Mouse (Mus musculus): ENCODE data around the gene Gnb5. TPM values are rescaled to one million over a fixed set of nuclear protein-coding genes. Genes with fewer than 3 reads are reported as not detected.

Gnb5 gene
- polyA plus RNA-seq, 1 experiment from 2014 or later = 1.2 TPM

DNA sequence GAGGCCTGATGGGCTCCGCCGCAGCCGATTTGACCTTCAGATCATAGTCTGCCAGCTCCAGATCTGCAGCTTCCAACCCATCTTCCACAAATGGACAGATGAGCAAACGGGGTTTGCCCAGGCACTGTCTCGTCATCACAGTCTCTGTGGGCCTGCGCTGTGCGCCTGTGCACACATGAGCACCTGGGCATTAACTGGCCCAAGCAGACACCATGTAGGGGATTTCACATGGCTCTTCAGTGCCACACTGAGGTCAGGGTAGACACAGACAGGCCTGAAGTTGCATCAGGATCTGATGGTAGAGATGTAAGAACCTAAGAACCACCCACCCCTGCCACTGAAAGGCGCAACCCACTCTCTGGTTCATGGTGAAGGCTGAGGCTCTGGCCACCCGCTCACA is 31.0 kb upstream of the Gnb5 start:
- no peaks in the 10 kb centered on the region for H3K9me3 ChIP-seq (replicated peaks)
- H3K27ac ChIP-seq (replicated peaks) = no peak overlapping the region
- WGBS (ENCODE audit: insufficient replicate concordance) = 84% methylated on average over 9 of the region's 9 CpGs
- no peak overlapping the region for H3K9ac ChIP-seq
- no peak overlapping the region for H3K4me3 ChIP-seq (replicated peaks)
- no peaks in the 10 kb centered on the region for H3K4me1 ChIP-seq (replicated peaks)
- 0 out of 2 replicates have a peak, but pooled peaks cover 2% of the 10 kb centered on the region for H3K27me3 ChIP-seq
- ATAC-seq (ENCODE audit: insufficient read depth) = no peak
- H3K4me2 ChIP-seq = no peak overlapping the region
- no peaks in the 10 kb centered on the region for H3K36me3 ChIP-seq (replicated peaks)

DNA sequence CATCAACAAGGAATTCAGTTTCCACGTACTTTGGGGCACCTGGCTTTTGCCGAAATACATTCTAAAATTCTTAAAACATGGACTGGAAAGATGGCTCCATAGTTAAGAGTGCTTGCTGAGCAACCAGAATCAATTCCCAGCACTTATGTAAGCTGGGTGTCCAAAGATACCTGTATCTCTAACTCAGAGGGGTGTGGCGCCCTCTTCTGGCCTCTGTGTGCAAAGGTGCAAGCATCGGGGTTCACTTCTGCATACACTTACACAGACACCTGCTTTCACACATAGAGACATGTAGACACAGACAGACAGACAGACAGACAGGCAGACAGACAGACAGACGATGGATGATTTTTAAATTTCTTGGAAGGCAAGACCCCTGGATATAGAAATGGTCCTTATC is 25.3 kb upstream of the Gnb5 start:
- no peaks in the 10 kb centered on the region for H3K4me1 ChIP-seq (replicated peaks)
- ATAC-seq (ENCODE audit: insufficient read depth) = no peak
- H3K27me3 ChIP-seq = 0 out of 2 replicates have a peak, but pooled peaks cover 10% of the 10 kb centered on the region
- no peak overlapping the region for H3K9ac ChIP-seq
- WGBS (ENCODE audit: insufficient replicate concordance) = 42% methylated on average over 5 of the region's 5 CpGs
- H3K4me3 ChIP-seq (replicated peaks) = no peak overlapping the region
- H3K27ac ChIP-seq (replicated peaks) = no peak overlapping the region
- H3K4me2 ChIP-seq = no peak overlapping the region
- H3K9me3 ChIP-seq (replicated peaks) = no peaks in the 10 kb centered on the region
- H3K36me3 ChIP-seq (replicated peaks) = no peaks in the 10 kb centered on the region

DNA sequence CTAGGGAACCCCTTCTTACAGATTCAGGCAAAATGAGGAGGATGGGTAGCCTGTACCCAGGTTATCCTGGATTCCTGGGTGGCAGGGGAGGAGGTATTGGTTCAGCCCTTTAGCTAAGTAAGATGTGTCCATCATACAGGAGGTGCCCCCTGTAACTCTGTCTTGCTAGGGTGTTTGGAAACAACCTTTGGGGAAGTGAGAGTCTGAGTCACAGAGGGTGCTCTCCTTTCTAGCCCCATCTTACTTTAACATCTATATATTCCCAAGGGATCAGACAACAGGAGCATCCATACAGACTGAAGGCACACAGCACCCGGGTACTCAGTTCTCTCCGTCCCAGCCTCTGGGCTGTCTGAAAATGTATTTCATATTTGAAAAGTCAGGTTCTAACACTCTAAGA is 23.9 kb upstream of the Gnb5 start:
- H3K9me3 ChIP-seq (replicated peaks) = no peaks in the 10 kb centered on the region
- 53% methylated on average over 2 of the region's 2 CpGs for WGBS (ENCODE audit: insufficient replicate concordance)
- no peaks in the 10 kb centered on the region for H3K36me3 ChIP-seq (replicated peaks)
- H3K27ac ChIP-seq (replicated peaks) = no peak overlapping the region
- no peak for ATAC-seq (ENCODE audit: insufficient read depth)
- H3K9ac ChIP-seq = no peak overlapping the region
- no peaks in the 10 kb centered on the region for H3K4me1 ChIP-seq (replicated peaks)
- no peak overlapping the region for H3K4me3 ChIP-seq (replicated peaks)
- H3K4me2 ChIP-seq = no peak overlapping the region
- H3K27me3 ChIP-seq = 0 out of 2 replicates have a peak, but pooled peaks cover 10% of the 10 kb centered on the region

DNA sequence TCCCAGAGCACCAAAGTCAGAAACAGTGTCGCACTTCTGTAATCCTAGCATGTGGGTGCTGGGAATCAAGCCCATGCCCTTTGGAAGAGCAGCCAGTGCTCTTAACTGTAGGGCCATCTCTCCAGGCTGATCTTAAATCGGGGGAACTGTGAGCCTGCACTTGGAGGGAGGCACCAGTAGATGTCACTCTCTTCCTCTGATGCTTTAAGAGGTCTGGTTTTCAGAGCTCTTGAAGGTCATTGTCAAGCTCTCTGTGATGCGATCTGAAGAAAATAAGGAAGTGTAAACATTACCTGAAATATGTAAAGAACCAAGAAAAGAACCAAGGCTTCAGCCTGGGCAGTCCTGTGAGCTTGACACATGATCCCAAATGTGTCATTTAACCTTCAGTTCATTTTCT is 23.3 kb upstream of the Gnb5 start:
- ATAC-seq (ENCODE audit: insufficient read depth) = no peak
- Histone ChIP-seq H3K36me3 (replicated peaks) (no peaks in the 10 kb centered on the region), H3K27me3 (0 out of 2 replicates have a peak, but pooled peaks cover 10% of the 10 kb centered on the region), H3K9me3 (replicated peaks) (no peaks in the 10 kb centered on the region), H3K9ac (no peak overlapping the region), H3K4me1 (replicated peaks) (no peaks in the 10 kb centered on the region), H3K27ac (replicated peaks) (no peak overlapping the region), H3K4me3 (replicated peaks) (no peak overlapping the region), H3K4me2 (no peak overlapping the region)
- WGBS (ENCODE audit: insufficient replicate concordance) = 10% methylated on average over 3 of the region's 3 CpGs

DNA sequence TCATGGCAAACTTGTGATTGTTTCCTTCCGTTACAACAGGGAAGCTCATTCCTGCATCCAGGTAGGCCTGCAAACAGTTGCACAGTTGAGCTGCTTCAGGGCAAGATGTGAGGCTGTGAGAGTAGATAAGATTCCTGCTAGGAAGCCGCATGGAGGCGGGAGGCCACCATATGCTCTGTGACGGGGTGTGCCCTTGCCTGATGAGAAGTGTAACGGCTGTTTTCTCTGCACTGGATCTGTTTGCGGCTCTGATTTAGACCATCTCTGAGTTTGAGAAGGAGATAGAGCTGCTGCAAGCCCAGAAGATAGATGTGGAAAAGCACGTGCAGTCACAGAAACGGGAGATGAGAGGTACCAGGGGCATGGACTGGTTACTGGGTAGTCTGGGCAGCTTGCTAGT is 22.5 kb upstream of the Gnb5 start:
- ATAC-seq (ENCODE audit: insufficient read depth) = no peak
- Histone ChIP-seq H3K9me3 (replicated peaks) (no peaks in the 10 kb centered on the region), H3K4me2 (no peak overlapping the region), H3K4me1 (replicated peaks) (no peaks in the 10 kb centered on the region), H3K9ac (no peak overlapping the region), H3K4me3 (replicated peaks) (no peak overlapping the region), H3K27ac (replicated peaks) (no peak overlapping the region), H3K27me3 (0 out of 2 replicates have a peak, but pooled peaks cover 10% of the 10 kb centered on the region), H3K36me3 (replicated peaks) (no peaks in the 10 kb centered on the region)
- 47% methylated on average over 8 of the region's 8 CpGs for WGBS (ENCODE audit: insufficient replicate concordance)

DNA sequence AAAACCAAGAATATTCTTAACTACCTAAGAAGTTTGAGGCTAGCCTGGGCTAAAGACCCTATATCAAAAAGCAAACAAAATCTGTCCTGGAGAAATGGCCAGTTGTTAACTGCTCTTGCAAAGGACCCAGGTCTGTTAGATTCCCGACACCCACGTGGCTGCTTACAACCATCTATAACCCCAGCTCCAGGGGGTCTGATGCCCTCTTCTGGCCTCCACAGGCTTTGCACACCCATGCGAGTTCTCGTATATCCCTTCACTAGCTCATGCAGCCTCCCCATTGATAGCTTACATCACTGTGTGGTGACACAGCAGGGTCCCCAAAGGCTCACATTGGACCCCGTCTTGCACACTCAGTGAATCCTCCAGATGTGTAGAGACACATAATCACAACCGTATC is 20.7 kb upstream of the Gnb5 start:
- Histone ChIP-seq H3K4me3 (replicated peaks) (no peak overlapping the region), H3K9me3 (replicated peaks) (no peaks in the 10 kb centered on the region), H3K36me3 (replicated peaks) (no peaks in the 10 kb centered on the region), H3K4me2 (no peak overlapping the region), H3K27ac (replicated peaks) (no peak overlapping the region), H3K9ac (no peak overlapping the region), H3K4me1 (replicated peaks) (no peaks in the 10 kb centered on the region), H3K27me3 (0 out of 2 replicates have a peak, but pooled peaks cover 6% of the 10 kb centered on the region)
- 61% methylated on average over 6 of the region's 6 CpGs for WGBS (ENCODE audit: insufficient replicate concordance)
- ATAC-seq (ENCODE audit: insufficient read depth) = no peak

DNA sequence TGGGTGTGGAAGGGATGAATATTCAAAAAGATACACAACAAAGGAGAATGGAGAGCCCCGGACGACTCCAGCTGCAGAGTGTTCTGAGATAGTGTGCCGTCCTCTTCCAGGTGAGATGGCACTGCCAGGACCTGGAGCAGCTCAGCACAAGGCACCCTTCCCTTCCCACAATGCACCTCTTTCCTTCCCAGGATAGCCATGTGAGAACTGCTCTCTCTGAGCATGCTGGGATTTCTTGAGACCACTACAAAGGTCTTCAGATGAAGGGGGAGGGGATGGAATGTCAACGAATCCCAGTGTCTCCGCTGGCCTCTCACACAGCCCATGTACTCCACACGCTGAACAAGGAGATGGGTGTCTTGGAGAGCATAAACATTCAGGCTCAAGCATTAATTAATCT is 18.5 kb upstream of the Gnb5 start:
- WGBS (ENCODE audit: insufficient replicate concordance) = 66% methylated on average over 6 of the region's 6 CpGs
- Histone ChIP-seq H3K4me3 (replicated peaks) (no peak overlapping the region), H3K9me3 (replicated peaks) (no peaks in the 10 kb centered on the region), H3K27ac (replicated peaks) (no peak overlapping the region), H3K27me3 (no peaks in the 10 kb centered on the region), H3K4me2 (no peak overlapping the region), H3K4me1 (replicated peaks) (no peaks in the 10 kb centered on the region), H3K9ac (no peak overlapping the region), H3K36me3 (replicated peaks) (no peaks in the 10 kb centered on the region)
- ATAC-seq (ENCODE audit: insufficient read depth) = no peak

DNA sequence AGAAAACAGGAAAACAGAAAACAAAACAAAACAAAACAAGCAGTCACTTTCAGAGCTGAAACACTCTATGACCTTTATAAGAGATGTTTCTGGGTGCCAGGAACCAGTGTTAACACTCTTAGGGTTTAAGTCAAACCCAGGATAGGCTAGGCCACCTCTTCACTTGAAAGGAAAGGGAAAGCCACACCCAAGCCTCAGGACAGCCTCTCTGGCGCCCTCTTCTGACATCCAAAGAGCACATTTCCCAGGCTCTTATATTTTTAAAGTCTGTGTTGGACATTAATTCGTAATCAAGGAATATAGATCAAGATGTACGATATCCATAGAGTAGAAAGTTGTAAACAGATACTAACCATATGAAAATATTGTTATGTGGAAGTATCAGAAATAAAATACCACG is 16.5 kb upstream of the Gnb5 start:
- Histone ChIP-seq H3K9ac (no peak overlapping the region), H3K4me2 (no peak overlapping the region), H3K36me3 (replicated peaks) (no peaks in the 10 kb centered on the region), H3K9me3 (replicated peaks) (no peaks in the 10 kb centered on the region), H3K4me1 (replicated peaks) (no peaks in the 10 kb centered on the region), H3K27me3 (no peaks in the 10 kb centered on the region), H3K4me3 (replicated peaks) (no peak overlapping the region), H3K27ac (replicated peaks) (no peak overlapping the region)
- 26% methylated on average over 4 of the region's 4 CpGs for WGBS (ENCODE audit: insufficient replicate concordance)
- ATAC-seq (ENCODE audit: insufficient read depth) = no peak

DNA sequence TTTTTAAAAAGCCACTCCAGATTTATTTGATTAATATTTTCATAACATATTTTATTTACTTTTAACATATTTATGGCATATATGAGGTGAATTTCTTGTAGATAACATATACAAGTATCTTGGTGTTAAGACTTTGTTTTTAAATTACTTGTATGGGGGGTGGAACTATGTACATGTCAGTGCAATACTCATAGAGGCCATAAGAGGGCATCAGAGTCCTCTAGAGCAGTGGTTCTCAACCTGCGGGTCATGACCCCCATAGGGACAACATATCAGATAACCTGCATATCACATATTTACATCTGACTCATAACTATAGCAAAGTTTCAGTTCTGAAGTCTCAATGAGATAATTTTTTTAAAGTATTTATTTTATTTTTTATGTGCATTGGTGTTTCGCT is 6.7 kb upstream of the Gnb5 start:
- no peak overlapping the region for H3K4me2 ChIP-seq
- H3K4me1 ChIP-seq (replicated peaks) = no peaks in the 10 kb centered on the region
- no peak for ATAC-seq (ENCODE audit: insufficient read depth)
- H3K36me3 ChIP-seq (replicated peaks) = no peaks in the 10 kb centered on the region
- H3K9ac ChIP-seq = no peak overlapping the region
- H3K27ac ChIP-seq (replicated peaks) = no peak overlapping the region
- no peaks in the 10 kb centered on the region for H3K9me3 ChIP-seq (replicated peaks)
- no peak overlapping the region for H3K4me3 ChIP-seq (replicated peaks)
- 64% methylated on average over 2 of the region's 2 CpGs for WGBS (ENCODE audit: insufficient replicate concordance)
- H3K27me3 ChIP-seq = no peaks in the 10 kb centered on the region

DNA sequence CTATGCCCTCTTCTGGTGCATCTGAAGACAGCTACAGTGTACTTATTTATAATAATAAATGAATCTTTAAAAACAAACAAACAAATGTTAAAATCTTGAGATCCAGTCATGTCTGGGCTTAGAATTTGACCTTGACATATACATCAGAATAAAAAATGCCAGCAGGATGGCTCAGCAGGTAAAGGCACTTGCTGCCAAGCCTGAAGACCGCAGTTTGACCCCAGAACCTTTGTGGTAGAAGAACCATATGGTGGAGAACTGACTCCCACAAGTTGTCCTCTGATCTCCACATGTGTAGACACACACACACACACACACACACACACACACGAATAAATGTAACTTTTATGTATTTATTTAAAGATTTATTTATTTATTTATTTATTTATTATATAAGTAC is 3.1 kb upstream of the Gnb5 start:
- Histone ChIP-seq H3K27me3 (no peaks in the 10 kb centered on the region), H3K4me3 (replicated peaks) (no peak overlapping the region), H3K36me3 (replicated peaks) (no peaks in the 10 kb centered on the region), H3K9ac (no peak overlapping the region), H3K4me1 (replicated peaks) (no peaks in the 10 kb centered on the region), H3K27ac (replicated peaks) (no peak overlapping the region), H3K9me3 (replicated peaks) (no peaks in the 10 kb centered on the region), H3K4me2 (no peak overlapping the region)
- ATAC-seq (ENCODE audit: insufficient read depth) = no peak
- WGBS (ENCODE audit: insufficient replicate concordance) = 47% methylated on average over 2 of the region's 2 CpGs

DNA sequence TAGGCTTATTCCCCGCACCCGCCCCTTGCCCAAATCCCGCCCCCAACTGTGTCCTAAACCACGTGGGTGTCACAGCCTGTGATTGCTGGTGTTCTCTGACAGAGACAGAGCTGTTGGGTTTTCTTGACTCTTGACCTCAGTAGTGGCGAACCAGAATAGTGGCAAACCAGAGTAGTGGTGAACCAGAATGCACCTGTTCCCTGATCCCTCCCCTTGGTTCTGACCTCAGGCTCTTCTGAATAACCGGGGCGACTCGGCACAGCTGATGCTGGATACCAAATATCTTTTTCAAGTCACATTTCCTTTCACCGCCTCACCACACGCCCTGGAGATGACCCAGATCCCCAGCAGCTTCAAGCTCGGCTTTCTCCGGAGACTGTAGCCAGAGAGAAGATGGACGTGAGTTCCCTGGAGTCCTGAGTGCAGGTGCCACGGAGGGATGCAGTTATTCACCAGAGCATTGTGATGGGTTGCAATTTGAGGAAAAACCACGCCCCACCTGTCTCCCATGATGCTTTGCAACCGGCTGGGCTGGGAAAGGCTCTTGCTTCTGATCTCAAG is 2.3 kb upstream of the Gnb5 start:
- no peak overlapping the region for H3K9ac ChIP-seq
- peak overlapping the region; percentile 15; the same call in 1 of the 2 replicates for H3K4me2 ChIP-seq
- no peaks in the 10 kb centered on the region for H3K4me1 ChIP-seq (replicated peaks)
- no peak overlapping the region for H3K4me3 ChIP-seq (replicated peaks)
- H3K27ac ChIP-seq (replicated peaks) = no peak overlapping the region
- no peaks in the 10 kb centered on the region for H3K9me3 ChIP-seq (replicated peaks)
- no peaks in the 10 kb centered on the region for H3K36me3 ChIP-seq (replicated peaks)
- no peak for ATAC-seq (ENCODE audit: insufficient read depth)
- no peaks in the 10 kb centered on the region for H3K27me3 ChIP-seq
- 30% methylated on average over 16 of the region's 16 CpGs for WGBS (ENCODE audit: insufficient replicate concordance)

DNA sequence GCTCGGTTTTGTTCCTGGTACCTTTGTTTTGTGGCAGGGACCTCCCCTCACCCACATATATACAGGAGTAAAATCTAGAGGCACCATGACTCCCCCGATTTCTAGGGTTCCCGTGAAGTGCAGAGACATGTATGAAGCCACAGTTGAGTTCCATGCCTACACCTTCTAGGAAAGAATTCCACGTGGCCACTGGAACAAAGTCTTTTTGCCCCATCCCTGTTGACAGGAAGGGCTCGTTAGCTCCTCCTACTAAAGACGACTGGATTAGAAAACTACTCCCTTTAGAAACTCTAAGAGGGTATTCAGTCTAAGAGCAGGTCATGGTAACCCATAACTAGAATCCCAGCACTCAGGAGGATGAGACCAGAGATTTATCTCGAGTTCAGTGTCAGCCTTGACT is 1.8 kb upstream of the Gnb5 start:
- Histone ChIP-seq H3K4me1 (replicated peaks) (no peaks in the 10 kb centered on the region), H3K9ac (no peak overlapping the region), H3K27ac (replicated peaks) (no peak overlapping the region), H3K4me3 (replicated peaks) (no peak overlapping the region), H3K9me3 (replicated peaks) (no peaks in the 10 kb centered on the region), H3K4me2 (peak overlapping the region; percentile 15; the same call in 1 of the 2 replicates), H3K27me3 (no peaks in the 10 kb centered on the region), H3K36me3 (replicated peaks) (no peaks in the 10 kb centered on the region)
- WGBS (ENCODE audit: insufficient replicate concordance) = 31% methylated on average over 7 of the region's 7 CpGs
- no peak for ATAC-seq (ENCODE audit: insufficient read depth)

Data from liver, embryonic 15.5 days (tissue).